In the genomic region with DNA sequence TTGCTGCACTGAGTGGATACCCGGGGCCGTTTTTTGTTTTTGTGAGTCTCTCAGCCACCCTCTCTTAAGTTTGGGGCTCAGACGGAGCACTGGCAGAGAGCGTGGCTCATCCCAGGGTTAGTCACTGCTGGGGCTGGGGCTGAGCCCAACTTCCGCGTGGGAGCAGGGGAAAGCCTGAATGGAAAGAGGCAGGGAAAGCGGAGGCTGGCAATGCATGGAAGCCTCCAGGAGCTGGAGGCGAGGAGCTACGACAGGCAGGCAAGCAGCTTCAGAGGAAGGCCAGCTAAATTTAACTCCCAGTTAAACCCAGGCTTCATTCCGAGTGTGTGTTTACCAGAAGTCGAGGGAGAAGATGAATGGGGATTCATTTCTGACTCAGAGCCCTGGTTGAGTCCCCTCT, we compare ENCODE assay signal across 9 mouse cellular contexts. TPM values are rescaled to one million over a fixed set of nuclear protein-coding genes. Genes with fewer than 3 reads are reported as not detected.
DNase-seq lines count a peak whose midpoint lies in the region; ATAC-seq lines count a peak whose summit lies in the region.
"Had no signal": no experiment of that assay in that cellular context is flagged by ENCODE, and none has a peak within 500 bp of the region (broad histone marks: within the 10 kb centered on the region; RNA-seq: fewer than 3 reads in every experiment).

No protein-coding gene starts in this region.

- H3K36me3 ChIP-seq in lung, embryonic 15.5 days, result no peaks in the 10 kb centered on the region
- no peaks in the 10 kb centered on the region for H3K36me3 ChIP-seq in heart, embryonic 16.5 days (ENCODE audit: control insufficient read depth, insufficient read depth)
- no peaks in the 10 kb centered on the region for H3K36me3 ChIP-seq in liver, embryonic 16.5 days (ENCODE audit: control insufficient read depth, insufficient read depth)
- H3K36me3 ChIP-seq: midbrain, embryonic 12.5 days had no signal

- peaks cover 8% of the 10 kb centered on the region for H3K4me1 ChIP-seq in lung, embryonic 15.5 days
- H3K4me1 ChIP-seq in heart, embryonic 16.5 days (ENCODE audit: control insufficient read depth, insufficient read depth, low read length), result peaks cover 17% of the 10 kb centered on the region
- peaks cover 38% of the 10 kb centered on the region for H3K4me1 ChIP-seq in liver, embryonic 16.5 days (ENCODE audit: control insufficient read depth, low read depth, low read length)

- no peak for DNase-seq in lung, postnatal 36 days
- DNase-seq in adrenal gland, postnatal 25 days, result peak; percentile 73
- no peak for DNase-seq in spleen, adult 12 weeks (ENCODE audit: low spot score)
- DNase-seq in thymus, postnatal 4 days, result no peak
- DNase-seq in T-cell, adult 2 months (ENCODE audit: low spot score), result no peak

- ATAC-seq in lung, embryonic 15.5 days (ENCODE audit: borderline replicate concordance, extremely low read depth, low FRiP score, low TSS enrichment), result no peak
- ATAC-seq in heart, embryonic 16.5 days (replicated peaks; ENCODE audit: extremely low read depth, insufficient read depth, low FRiP score), result peak; percentile 34; the same call in 1 of the 2 replicates
- no peak for ATAC-seq in liver, embryonic 16.5 days (ENCODE audit: low read depth)

- H3K9me3 ChIP-seq in lung, embryonic 15.5 days, result no peaks in the 10 kb centered on the region
- no peaks in the 10 kb centered on the region for H3K9me3 ChIP-seq in heart, embryonic 16.5 days (replicated peaks; ENCODE audit: control insufficient read depth, low read length)
- H3K9me3 ChIP-seq in liver, embryonic 16.5 days (replicated peaks; ENCODE audit: control insufficient read depth, low read length), result no peaks in the 10 kb centered on the region
- H3K9me3 ChIP-seq: midbrain, embryonic 12.5 days had no signal

- H3K9ac ChIP-seq in lung, embryonic 15.5 days, result no peak overlapping the region
- peak overlapping the region; percentile 76 for H3K9ac ChIP-seq in heart, embryonic 16.5 days (ENCODE audit: low read length)
- H3K9ac ChIP-seq in liver, embryonic 16.5 days (ENCODE audit: low read depth, low read length), result peak overlapping the region; percentile 41
- H3K9ac ChIP-seq: midbrain, embryonic 12.5 days had no signal

- no peak overlapping the region for H3K27ac ChIP-seq in lung, embryonic 15.5 days
- H3K27ac ChIP-seq in heart, embryonic 16.5 days (ENCODE audit: low read length), result peak overlapping the region; percentile 63
- H3K27ac ChIP-seq in liver, embryonic 16.5 days (ENCODE audit: low read length), result peak overlapping the region; percentile 91
- H3K27ac ChIP-seq: midbrain, embryonic 12.5 days had no signal

- peak overlapping the region; percentile 40 for H3K4me2 ChIP-seq in lung, embryonic 15.5 days
- peak overlapping the region; percentile 64 for H3K4me2 ChIP-seq in heart, embryonic 16.5 days (ENCODE audit: low read depth, low read length)
- H3K4me2 ChIP-seq in liver, embryonic 16.5 days (ENCODE audit: low read depth, low read length), result no peak overlapping the region
- H3K4me2 ChIP-seq: midbrain, embryonic 12.5 days had no signal

- 15% methylated on average over 11 of the region's 11 CpGs for WGBS in lung, embryonic 15.5 days
- 12% methylated on average over 11 of the region's 11 CpGs for WGBS in heart, embryonic 16.5 days
- 49% methylated on average over 11 of the region's 11 CpGs for WGBS in liver, embryonic 16.5 days (ENCODE audit: insufficient replicate concordance)

- H3K4me3 ChIP-seq in lung, embryonic 15.5 days, result no peak overlapping the region
- H3K4me3 ChIP-seq in heart, embryonic 16.5 days (ENCODE audit: low read length), result peak overlapping the region; percentile 32
- no peak overlapping the region for H3K4me3 ChIP-seq in liver, embryonic 16.5 days (ENCODE audit: low read depth, low read length)
- H3K4me3 ChIP-seq: midbrain, embryonic 12.5 days had no signal

- H3K27me3 ChIP-seq in lung, embryonic 15.5 days, result no peaks in the 10 kb centered on the region
- no peaks in the 10 kb centered on the region for H3K27me3 ChIP-seq in heart, embryonic 16.5 days (ENCODE audit: control insufficient read depth, insufficient read depth, low read length)
- H3K27me3 ChIP-seq in liver, embryonic 16.5 days (ENCODE audit: control insufficient read depth, insufficient read depth, low read depth, low read length), result no peaks in the 10 kb centered on the region
- H3K27me3 ChIP-seq: midbrain, embryonic 12.5 days had no signal

RNA-seq across cellular contexts. Expression of a gene that starts 10.6 kb away (rescaled TPM):
- 54.2 and 60.8 TPM in 2 replicates for polyA plus RNA-seq in lung, embryonic 15.5 days (2015; fragmentation: Nextera tagmentation; extraction: Ambion mirVana)
- total RNA-seq in adrenal gland, postnatal 25 days (2021), result 172 and 216 TPM in 2 replicates
- polyA plus RNA-seq in heart, embryonic 16.5 days (2015; fragmentation: Nextera tagmentation; extraction: Ambion mirVana), result 36.0 and 38.4 TPM in 2 replicates
- polyA plus RNA-seq in liver, embryonic 16.5 days (2015; fragmentation: Nextera tagmentation; extraction: Ambion mirVana), result 14.5 and 14.6 TPM in 2 replicates

RNA-seq across cellular contexts. Expression of a gene that starts 40.1 kb away (rescaled TPM):
- polyA plus RNA-seq in lung, embryonic 15.5 days (2015; fragmentation: Nextera tagmentation; extraction: Ambion mirVana), result 38.4 and 41.4 TPM in 2 replicates
- 55.1 and 64.3 TPM in 2 replicates for total RNA-seq in adrenal gland, postnatal 25 days (2021)
- 29.0 and 30.0 TPM in 2 replicates for polyA plus RNA-seq in heart, embryonic 16.5 days (2015; fragmentation: Nextera tagmentation; extraction: Ambion mirVana)
- polyA plus RNA-seq in liver, embryonic 16.5 days (2015; fragmentation: Nextera tagmentation; extraction: Ambion mirVana), result 22.6 and 22.7 TPM in 2 replicates

RNA-seq across cellular contexts. Expression of a gene that starts 40.2 kb away (rescaled TPM):
- polyA plus RNA-seq in lung, embryonic 15.5 days (2015; fragmentation: Nextera tagmentation; extraction: Ambion mirVana), result 2.8 and 3.0 TPM in 2 replicates
- 21.8 and 26.2 TPM in 2 replicates for total RNA-seq in adrenal gland, postnatal 25 days (2021)
- 2.2 and 2.6 TPM in 2 replicates for polyA plus RNA-seq in heart, embryonic 16.5 days (2015; fragmentation: Nextera tagmentation; extraction: Ambion mirVana)
- polyA plus RNA-seq in liver, embryonic 16.5 days (2015; fragmentation: Nextera tagmentation; extraction: Ambion mirVana), result 3.9 and 5.5 TPM in 2 replicates
